Mouse (Mus musculus) intestine, embryonic 14.5 days (tissue): ENCODE results near the gene Kdm1b. TPM values are rescaled to one million over a fixed set of nuclear protein-coding genes. Genes with fewer than 3 reads are reported as not detected.

Source experiments
- ATAC-seq: fragments of 200-750 bp; cut with Nextera tagmentation; replicated peaks from 2 replicates; pipeline ENCODE4 v1.8.0; 2017; ENCODE audit warnings: low read depth, moderate number of reproducible peaks, moderate TSS enrichment, moderate library complexity; ENCODE audit not compliant: low FRiP score, low TSS enrichment
- DNase-seq: peaks from one replicate; pipeline ENCODE4 v3.0.0-alpha.2; 2018; ENCODE audit warnings: low spot score
- H3K27ac ChIP-seq: fragments of 300-500 bp; sonication (generic); 2 replicates; pipeline ENCODE4 v1.5.1; 2014; ENCODE audit warnings: low read depth, mild to moderate bottlenecking, control low read depth
- H3K27me3 ChIP-seq: fragments of 300-500 bp; sonication (generic); replicated peaks from 2 replicates; pipeline ENCODE4 v1.6.1; 2014; ENCODE audit warnings: low read length, control low read depth; ENCODE audit not compliant: control insufficient read depth, insufficient read depth
- H3K36me3 ChIP-seq: fragments of 300-500 bp; sonication (generic); 2 replicates; pipeline ENCODE4 v1.6.1; 2014; ENCODE audit warnings: low read length, control low read depth; ENCODE audit not compliant: control insufficient read depth, insufficient read depth
- H3K4me1 ChIP-seq: fragments of 300-500 bp; sonication (generic); replicated peaks from 2 replicates; pipeline ENCODE4 v1.6.1; 2014; ENCODE audit warnings: low read length, control low read depth, mixed read lengths; ENCODE audit not compliant: control insufficient read depth, insufficient read depth
- H3K4me2 ChIP-seq: fragments of 300-500 bp; sonication (generic); 2 replicates; pipeline ENCODE4 v1.6.1; 2014; ENCODE audit warnings: low read length
- H3K4me3 ChIP-seq: fragments of 300-500 bp; sonication (generic); 2 replicates; pipeline ENCODE4 v1.5.1; 2014; ENCODE audit warnings: low read depth, low read length, control low read depth, mixed read lengths
- H3K9ac ChIP-seq: fragments of 300-500 bp; sonication (generic); 2 replicates; pipeline ENCODE4 v1.6.1; 2014; ENCODE audit warnings: mild to moderate bottlenecking, low read length
- H3K9me3 ChIP-seq: fragments of 300-500 bp; sonication (generic); 2 replicates; pipeline ENCODE4 v1.6.1; 2016; ENCODE audit warnings: low read length, control low read depth; ENCODE audit not compliant: control insufficient read depth
- WGBS: fragments of 180-500 bp; shearing (Covaris S2); extraction: QIAGEN DNeasy Blood & Tissue Kit; methylation state at CpG from one replicate; pipeline ENCODE4 v1.1.7; 2014; 5-methylcytosine and 5-hydroxymethylcytosine counted together
- polyA plus RNA-seq: library from polyadenylated mRNA; unstranded; fragments of >200 nt; fragmentation: Nextera tagmentation; extraction: Ambion mirVana; gene quantifications from 2 replicates; pipeline ENCODE4 v1.2.1, GENCODE M21; 2014

The Kdm1b gene
- polyA plus RNA-seq, 1 experiment from 2014 or later: 13.4 TPM

DNA sequence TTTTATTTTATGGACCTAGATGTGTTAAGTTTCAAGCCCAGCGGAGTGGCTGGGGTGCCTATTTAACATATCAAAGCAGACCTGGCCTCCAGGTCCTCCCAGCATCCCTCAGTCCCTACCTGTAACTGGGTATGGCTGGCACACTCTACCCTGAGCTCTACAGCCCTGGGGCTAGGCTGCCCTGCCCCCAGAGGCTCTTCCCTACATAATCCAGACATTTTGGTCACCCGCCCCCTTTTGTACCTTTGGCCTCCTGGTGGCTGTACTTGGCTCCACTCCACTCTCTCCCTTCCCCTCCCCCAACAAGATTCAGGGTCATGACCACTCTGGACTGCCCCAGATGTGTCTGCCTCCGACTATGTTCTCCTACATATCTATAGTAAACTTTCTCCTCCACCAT lies 81.2 kb downstream of the Kdm1b start:
- no peak overlapping the region for H3K9ac ChIP-seq
- 0 out of 2 replicates have a peak, but pooled peaks cover 7% of the 10 kb centered on the region for H3K4me1 ChIP-seq
- no peaks in the 10 kb centered on the region for H3K9me3 ChIP-seq
- no peaks in the 10 kb centered on the region for H3K36me3 ChIP-seq
- peaks cover 12% of the 10 kb centered on the region for H3K27me3 ChIP-seq
- H3K27ac ChIP-seq: no peak overlapping the region
- H3K4me3 ChIP-seq: no peak overlapping the region
- H3K4me2 ChIP-seq: no peak overlapping the region
- 51% methylated on average over 3 of the region's 3 CpGs for WGBS
- ATAC-seq (no peak), DNase-seq (peak; percentile 48)

DNA sequence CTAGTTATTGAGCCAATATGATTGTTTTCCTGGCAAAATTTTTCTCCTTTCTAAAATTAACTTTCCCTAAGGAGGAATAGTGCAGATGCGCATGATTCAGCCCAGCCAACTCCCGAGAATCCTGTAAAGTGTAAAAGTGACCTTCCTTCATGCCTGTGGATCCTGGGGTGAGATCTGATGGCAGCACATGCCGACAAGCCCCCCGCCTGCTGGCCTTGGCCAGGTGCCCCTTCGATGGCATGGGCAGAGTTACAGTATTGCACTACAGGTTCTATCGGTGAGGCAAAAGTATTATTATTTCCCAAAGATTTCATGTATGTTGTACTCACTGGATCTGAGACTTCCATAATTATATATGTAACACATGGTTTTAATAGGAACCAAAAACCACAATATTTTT lies 81.7 kb downstream of the Kdm1b start:
- DNase-seq (peak; percentile 35), ATAC-seq (no peak)
- Histone ChIP-seq H3K27me3 (peaks cover 12% of the 10 kb centered on the region), H3K9me3 (no peaks in the 10 kb centered on the region), H3K9ac (no peak overlapping the region), H3K4me3 (no peak overlapping the region), H3K4me2 (no peak overlapping the region), H3K27ac (no peak overlapping the region), H3K4me1 (0 out of 2 replicates have a peak, but pooled peaks cover 7% of the 10 kb centered on the region), H3K36me3 (no peaks in the 10 kb centered on the region)
- WGBS: 81% methylated on average over 6 of the region's 6 CpGs

GRCm38 (mm10) chr13:47125595-47125994 lies 82.3 kb downstream of the Kdm1b start:
- Histone ChIP-seq H3K4me1 (0 out of 2 replicates have a peak, but pooled peaks cover 7% of the 10 kb centered on the region), H3K36me3 (no peaks in the 10 kb centered on the region), H3K4me2 (no peak overlapping the region), H3K4me3 (no peak overlapping the region), H3K9ac (no peak overlapping the region), H3K9me3 (no peaks in the 10 kb centered on the region), H3K27me3 (peaks cover 12% of the 10 kb centered on the region), H3K27ac (no peak overlapping the region)
- ATAC-seq (no peak), DNase-seq (peak; percentile 18)
- 75% methylated on average over 5 of the region's 5 CpGs for WGBS

DNA sequence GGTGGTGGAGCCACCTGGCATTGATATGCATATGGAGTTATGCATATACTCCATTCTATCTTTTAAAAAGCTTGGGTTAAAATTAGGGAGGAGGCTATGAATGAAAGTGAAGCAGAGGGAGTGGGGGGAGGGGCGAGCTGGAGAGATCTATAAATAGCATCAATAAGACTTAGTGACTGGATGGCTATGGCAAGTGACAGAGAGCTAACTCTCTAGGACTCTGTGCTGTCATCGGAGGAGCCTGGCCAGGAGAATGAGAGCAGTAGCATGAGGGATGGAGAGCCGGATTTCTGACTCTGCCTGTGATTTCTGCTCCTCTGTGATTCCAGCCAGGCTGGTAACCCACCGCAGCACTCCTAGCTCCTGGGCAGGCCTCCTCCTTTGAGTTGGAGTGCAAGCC lies 85.8 kb downstream of the Kdm1b start:
- H3K4me3 ChIP-seq: no peak overlapping the region
- no peak overlapping the region for H3K4me2 ChIP-seq
- H3K4me1 ChIP-seq: no peaks in the 10 kb centered on the region
- H3K27ac ChIP-seq: no peak overlapping the region
- 62% methylated on average over 4 of the region's 4 CpGs for WGBS
- no peak for DNase-seq
- no peaks in the 10 kb centered on the region for H3K36me3 ChIP-seq
- no peaks in the 10 kb centered on the region for H3K27me3 ChIP-seq
- no peaks in the 10 kb centered on the region for H3K9me3 ChIP-seq
- no peak for ATAC-seq
- H3K9ac ChIP-seq: no peak overlapping the region

GRCm38 (mm10) chr13:47133058-47133457 lies 89.8 kb downstream of the Kdm1b start:
- Histone ChIP-seq H3K27ac (no peak overlapping the region), H3K9ac (no peak overlapping the region), H3K4me1 (no peaks in the 10 kb centered on the region), H3K9me3 (no peaks in the 10 kb centered on the region), H3K4me2 (no peak overlapping the region), H3K36me3 (no peaks in the 10 kb centered on the region), H3K4me3 (no peak overlapping the region), H3K27me3 (no peaks in the 10 kb centered on the region)
- 84% methylated on average over 8 of the region's 8 CpGs for WGBS
- no peak for ATAC-seq
- DNase-seq: no peak

GRCm38 (mm10) chr13:47134836-47135235 lies 91.5 kb downstream of the Kdm1b start:
- 92% methylated on average over 7 of the region's 7 CpGs for WGBS
- ATAC-seq: no peak
- H3K9ac ChIP-seq: no peak overlapping the region

More at GRCm38 (mm10) chr13:47134836-47135235, 91.5 kb downstream of the Kdm1b start:
- Histone ChIP-seq H3K4me1 (no peaks in the 10 kb centered on the region), H3K4me2 (no peak overlapping the region), H3K27ac (no peak overlapping the region), H3K4me3 (no peak overlapping the region), H3K27me3 (no peaks in the 10 kb centered on the region), H3K36me3 (no peaks in the 10 kb centered on the region), H3K9me3 (peaks cover 6% of the 10 kb centered on the region; the same call in 1 of the 2 replicates)
- no peak for DNase-seq

Other genes starting within 250 kb of the Kdm1b start
- gene Kif13a, start 113.6 kb upstream of the Kdm1b start, polyA plus RNA-seq: 14.5 and 20.3 TPM in 2 replicates
- 2.8 and 3.7 TPM in 2 replicates for gene Nhlrc1, start 28.6 kb upstream of the Kdm1b start, polyA plus RNA-seq
- gene Tpmt, start 1.2 kb downstream of the Kdm1b start, polyA plus RNA-seq: 25.4 and 25.7 TPM in 2 replicates
- 217 and 226 TPM in 2 replicates for gene Dek, start 62.7 kb downstream of the Kdm1b start, polyA plus RNA-seq
- gene Rnf144b, start 79.2 kb downstream of the Kdm1b start, polyA plus RNA-seq: 1.2 and 1.8 TPM in 2 replicates